In the genomic region with DNA sequence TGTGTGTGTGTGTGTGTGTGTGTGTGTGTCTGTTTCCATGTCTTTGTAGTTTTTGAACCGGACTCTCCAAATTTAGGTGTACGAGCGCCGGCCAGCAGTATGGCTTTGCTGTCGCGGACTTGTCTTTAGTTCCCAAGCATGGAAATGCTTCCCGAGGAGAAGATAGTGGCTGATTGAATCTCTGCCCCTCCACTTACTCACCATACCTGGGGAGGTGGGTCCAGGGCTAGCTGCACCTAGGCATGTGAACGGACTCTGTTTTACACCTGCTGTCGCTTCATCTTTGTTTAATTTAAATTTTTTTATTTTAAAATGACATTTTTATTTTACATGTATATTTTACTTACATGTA, we compare ENCODE assay signal across 8 mouse cellular contexts. TPM values are rescaled to one million over a fixed set of nuclear protein-coding genes. Genes with fewer than 3 reads are reported as not detected.
A peak's percentile ranks its signal among the peaks of the same experiment; 100 is the strongest.
DNase-seq lines count a peak whose midpoint lies in the region; ATAC-seq and TF ChIP-seq lines count a peak whose summit lies in the region.
"Had no signal": no experiment of that assay in that cellular context is flagged by ENCODE, and none has a peak within 500 bp of the region (broad histone marks: within the 10 kb centered on the region; RNA-seq: fewer than 3 reads in every experiment).

No protein-coding gene starts in this region.

- peak overlapping the region; percentile 71 for H3K9ac ChIP-seq in lung, embryonic 16.5 days (ENCODE audit: low read length)
- peak overlapping the region; percentile 87 for H3K9ac ChIP-seq in forebrain, embryonic 15.5 days (replicated peaks)
- peak overlapping the region; percentile 63; the same call in 1 of the 2 replicates for H3K9ac ChIP-seq in limb, embryonic 15.5 days
- H3K9ac ChIP-seq in stomach, embryonic 15.5 days = no peak overlapping the region

- H3K36me3 ChIP-seq in lung, embryonic 16.5 days (ENCODE audit: control insufficient read depth, insufficient read depth, low read length) = no peaks in the 10 kb centered on the region
- no peaks in the 10 kb centered on the region for H3K36me3 ChIP-seq in forebrain, embryonic 15.5 days
- H3K36me3 ChIP-seq in limb, embryonic 15.5 days = no peaks in the 10 kb centered on the region
- H3K36me3 ChIP-seq in stomach, embryonic 15.5 days = no peaks in the 10 kb centered on the region

- peak overlapping the region; percentile 56 for H3K4me3 ChIP-seq in lung, embryonic 16.5 days (ENCODE audit: low read length)
- H3K4me3 ChIP-seq in lung, adult 2 months (replicated peaks; ENCODE audit: extremely low read depth, low read depth, low read length) = no peak overlapping the region
- H3K4me3 ChIP-seq in forebrain, embryonic 15.5 days = peak overlapping the region; percentile 64
- peak overlapping the region; percentile 53 for H3K4me3 ChIP-seq in limb, embryonic 15.5 days
- H3K4me3 ChIP-seq in stomach, embryonic 15.5 days (replicated peaks) = peak overlapping the region; percentile 52
- H3K4me3 ChIP-seq: erythroblast, embryonic 14.5 days had no signal

- DNase-seq in lung, adult 2 months = no peak
- no peak for DNase-seq in retina, embryonic 14.5 days (ENCODE audit: low spot score)
- DNase-seq in adipocyte (ENCODE audit: low spot score) = no peak

- no peak for TF ChIP-seq POLR2A in lung, adult 2 months (IDR thresholded peaks at IDR 0.05; ENCODE audit: borderline replicate concordance, extremely low read depth, low read depth, low read length)

- no peaks in the 10 kb centered on the region for H3K4me1 ChIP-seq in lung, embryonic 16.5 days (replicated peaks; ENCODE audit: control insufficient read depth, insufficient read depth, low read length)
- no peaks in the 10 kb centered on the region for H3K4me1 ChIP-seq in lung, adult 2 months (ENCODE audit: control insufficient read depth, insufficient read depth, low read length)
- H3K4me1 ChIP-seq in forebrain, embryonic 15.5 days = peaks cover 6% of the 10 kb centered on the region
- no peaks in the 10 kb centered on the region for H3K4me1 ChIP-seq in limb, embryonic 15.5 days
- no peaks in the 10 kb centered on the region for H3K4me1 ChIP-seq in stomach, embryonic 15.5 days

- no peak overlapping the region for H3K27ac ChIP-seq in lung, embryonic 16.5 days (ENCODE audit: low read length)
- H3K27ac ChIP-seq in forebrain, embryonic 15.5 days (replicated peaks) = peak overlapping the region; percentile 75
- H3K27ac ChIP-seq in limb, embryonic 15.5 days = no peak overlapping the region
- H3K27ac ChIP-seq in stomach, embryonic 15.5 days = no peak overlapping the region

- ATAC-seq in lung, embryonic 16.5 days (ENCODE audit: low read depth) = peak; percentile 36; the same call in 1 of the 2 replicates
- ATAC-seq in forebrain, embryonic 15.5 days (replicated peaks) = peak; percentile 38
- no peak for ATAC-seq in limb, embryonic 15.5 days (ENCODE audit: insufficient number of reproducible peaks, low FRiP score, low TSS enrichment, low read depth)
- no peak for ATAC-seq in stomach, embryonic 15.5 days (ENCODE audit: insufficient read depth, low FRiP score, low read depth)

- no peaks in the 10 kb centered on the region for H3K27me3 ChIP-seq in lung, embryonic 16.5 days (ENCODE audit: control insufficient read depth, insufficient read depth, low read depth, low read length)
- no peaks in the 10 kb centered on the region for H3K27me3 ChIP-seq in forebrain, embryonic 15.5 days
- no peaks in the 10 kb centered on the region for H3K27me3 ChIP-seq in limb, embryonic 15.5 days
- no peaks in the 10 kb centered on the region for H3K27me3 ChIP-seq in stomach, embryonic 15.5 days (replicated peaks)

- 23% methylated on average over 9 of the region's 9 CpGs for WGBS in lung, embryonic 16.5 days
- 39% methylated on average over 9 of the region's 9 CpGs for WGBS in lung, adult 2 months
- WGBS in forebrain, embryonic 15.5 days = 33% methylated on average over 9 of the region's 9 CpGs
- 51% methylated on average over 9 of the region's 9 CpGs for WGBS in limb, embryonic 15.5 days
- WGBS in stomach, embryonic 15.5 days = 32% methylated on average over 9 of the region's 9 CpGs

- no peak for TF ChIP-seq CTCF in lung, adult 2 months (IDR thresholded peaks at IDR 0.05; ENCODE audit: insufficient read depth, low read length)

- no peaks in the 10 kb centered on the region for H3K9me3 ChIP-seq in lung, embryonic 16.5 days (ENCODE audit: control insufficient read depth, low read length)
- H3K9me3 ChIP-seq in forebrain, embryonic 15.5 days = no peaks in the 10 kb centered on the region
- H3K9me3 ChIP-seq in limb, embryonic 15.5 days = no peaks in the 10 kb centered on the region
- H3K9me3 ChIP-seq in stomach, embryonic 15.5 days = no peaks in the 10 kb centered on the region

- H3K4me2 ChIP-seq in lung, embryonic 16.5 days (ENCODE audit: low read depth, low read length) = peak overlapping the region; percentile 72
- H3K4me2 ChIP-seq in forebrain, embryonic 15.5 days (replicated peaks) = peak overlapping the region; percentile 60
- H3K4me2 ChIP-seq in limb, embryonic 15.5 days = peak overlapping the region; percentile 75
- peak overlapping the region; percentile 83 for H3K4me2 ChIP-seq in stomach, embryonic 15.5 days

RNA-seq across cellular contexts. Expression of a gene that starts 29.7 kb away (rescaled TPM):
- polyA plus RNA-seq in lung, embryonic 16.5 days (2015; fragmentation: Nextera tagmentation; extraction: Ambion mirVana) = 2.0 TPM in 2 replicates
- polyA plus RNA-seq in lung, adult 2 months (2012; rRNA removed) = 0.44 and 0.56 TPM in 2 replicates
- 3.2 and 3.4 TPM in 2 replicates for polyA plus RNA-seq in forebrain, embryonic 15.5 days (2015; fragmentation: Nextera tagmentation; extraction: Ambion mirVana)
- 1.3 and 1.6 TPM in 2 replicates for polyA plus RNA-seq in limb, embryonic 15.5 days (2015; fragmentation: Nextera tagmentation; extraction: Ambion mirVana)
- polyA plus RNA-seq in stomach, embryonic 15.5 days (2015; fragmentation: Nextera tagmentation; extraction: Ambion mirVana) = 1.4 TPM in 2 replicates
- polyA plus RNA-seq: erythroblast, embryonic 14.5 days had no signal

Comparison
In these comparisons a context has a peak if more than half of its experiments do, and no peak if none do; other contexts are left out.
1. ATAC-seq: peak in lung, embryonic 16.5 days (single experiment) and forebrain, embryonic 15.5 days (single experiment); none in limb, embryonic 15.5 days (single experiment) and stomach, embryonic 15.5 days (single experiment).
2. Peak in every context shown above with its lines, with median percentiles within 50 percentile points of each other: H3K4me2 ChIP-seq.